7 mouse cellular contexts compared by ENCODE assay signal in the genomic region with DNA sequence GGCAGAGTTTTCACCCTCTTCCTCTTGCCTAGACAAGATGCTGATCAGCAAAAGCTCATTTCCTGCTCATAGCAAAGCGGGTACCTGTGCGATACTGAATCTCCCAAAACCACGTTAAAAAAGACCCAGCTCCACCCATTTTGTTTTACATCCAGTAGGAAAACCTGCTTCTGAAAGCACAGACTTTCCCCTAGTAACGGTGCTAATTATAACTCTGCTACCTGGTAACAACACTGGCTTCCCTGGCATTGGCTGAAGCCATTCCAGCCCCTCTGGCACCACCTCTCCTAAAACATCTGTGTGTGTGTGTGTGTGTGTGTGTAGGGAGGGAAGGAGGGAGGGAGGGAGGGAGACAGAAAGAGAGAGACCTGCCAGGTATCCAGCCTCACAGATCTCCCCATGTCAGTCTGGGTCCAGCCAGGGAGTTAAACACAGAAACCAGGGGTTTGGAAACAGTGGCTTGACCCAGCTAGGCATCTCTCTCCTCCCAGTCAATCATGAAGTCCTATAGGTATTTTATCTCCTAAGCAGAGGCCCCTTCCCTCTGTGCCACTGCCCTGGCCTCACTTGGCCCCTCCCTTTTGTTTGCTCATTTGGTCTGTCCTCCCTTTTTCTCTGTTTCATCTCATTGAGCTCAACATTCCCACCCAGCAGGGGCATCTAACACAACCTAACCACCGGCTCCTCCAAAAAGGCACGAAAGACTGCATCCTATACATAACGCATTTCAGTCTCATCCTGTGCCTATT.
DNase-seq lines count a peak whose midpoint lies in the region.

No protein-coding gene starts in this region.

- DNase-seq in layer of hippocampus, adult 8-10 months (ENCODE audit: low spot score in 2 of 2): peak; percentile 29 to 55
- no peak for DNase-seq in layer of hippocampus, adult 9-10 months (ENCODE audit: low spot score)
- DNase-seq in cerebellum, postnatal 10 days: peak; percentile 52 to 68
- DNase-seq in gastrocnemius, postnatal 25 days: peak; percentile 60
- DNase-seq in kidney, postnatal 36 days: peak; percentile 38 to 53
- peak; percentile 88 for DNase-seq in telencephalon, adult 2 months (ENCODE audit: low read depth, low spot score)
- DNase-seq in thymus, postnatal 0 days (ENCODE audit: low spot score): no peak

Comparison
In these comparisons a context has a peak if more than half of its experiments do, and no peak if none do; other contexts are left out.
1. DNase-seq: peak in layer of hippocampus, adult 8-10 months (2 of 2), cerebellum, postnatal 10 days (2 of 2), gastrocnemius, postnatal 25 days (single experiment), kidney, postnatal 36 days (2 of 2) and telencephalon, adult 2 months (single experiment); none in layer of hippocampus, adult 9-10 months (single experiment) and thymus, postnatal 0 days (single experiment).